ENCODE assay signal across 23 mouse cellular contexts in the genomic region with DNA sequence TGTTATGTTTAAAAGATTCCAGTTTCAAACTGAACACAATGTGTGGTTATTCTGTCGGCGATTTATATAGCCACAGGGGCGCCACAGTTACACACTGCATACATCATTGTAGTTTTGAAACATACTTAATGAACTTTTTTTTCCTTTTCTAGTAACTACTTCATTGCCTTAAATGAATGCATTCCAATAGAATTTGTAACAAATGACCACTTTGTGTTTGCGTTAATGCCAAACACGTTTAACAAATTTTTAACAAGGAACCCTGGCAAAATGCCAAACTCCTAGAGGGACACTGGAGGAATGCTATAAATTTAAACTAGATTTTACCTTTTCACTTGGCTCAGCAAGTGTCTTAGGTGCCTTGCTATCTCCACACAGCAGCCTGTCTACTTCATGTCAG. TPM values are rescaled to one million over a fixed set of nuclear protein-coding genes. Genes with fewer than 3 reads are reported as not detected.
A peak's percentile ranks its signal among the peaks of the same experiment; 100 is the strongest.
DNase-seq lines count a peak whose midpoint lies in the region; ATAC-seq and TF ChIP-seq lines count a peak whose summit lies in the region.
"Had no signal": no experiment of that assay in that cellular context is flagged by ENCODE, and none has a peak within 500 bp of the region (broad histone marks: within the 10 kb centered on the region; RNA-seq: fewer than 3 reads in every experiment).

No protein-coding gene starts in this region.

- H3K27me3 ChIP-seq in forebrain, embryonic 11.5 days (ENCODE audit: control insufficient read depth, insufficient read depth, low read length): no peaks in the 10 kb centered on the region
- H3K27me3 ChIP-seq in forebrain, embryonic 16.5 days (replicated peaks; ENCODE audit: control insufficient read depth, insufficient read depth, low read length): peaks cover 10% of the 10 kb centered on the region; the same call in 1 of the 2 replicates
- no peaks in the 10 kb centered on the region for H3K27me3 ChIP-seq in limb, embryonic 13.5 days
- H3K27me3 ChIP-seq in hindbrain, embryonic 11.5 days (ENCODE audit: control insufficient read depth, insufficient read depth, low read length): no peaks in the 10 kb centered on the region
- H3K27me3 ChIP-seq: liver, embryonic 13.5 days had no signal

- no peaks in the 10 kb centered on the region for H3K36me3 ChIP-seq in forebrain, embryonic 11.5 days (ENCODE audit: control insufficient read depth, insufficient read depth, low read length)
- no peaks in the 10 kb centered on the region for H3K36me3 ChIP-seq in forebrain, embryonic 16.5 days (ENCODE audit: control insufficient read depth, insufficient read depth)
- H3K36me3 ChIP-seq in limb, embryonic 13.5 days: no peaks in the 10 kb centered on the region
- H3K36me3 ChIP-seq in hindbrain, embryonic 11.5 days (ENCODE audit: control insufficient read depth, insufficient read depth, low read length): no peaks in the 10 kb centered on the region
- H3K36me3 ChIP-seq: liver, embryonic 13.5 days had no signal

- no peak overlapping the region for H3K4me3 ChIP-seq in forebrain, embryonic 11.5 days (ENCODE audit: low read depth, low read length)
- no peak overlapping the region for H3K4me3 ChIP-seq in forebrain, embryonic 16.5 days (replicated peaks; ENCODE audit: low read length)
- no peak overlapping the region for H3K4me3 ChIP-seq in embryonic fibroblast, embryonic 13.5 days (ENCODE audit: insufficient read depth, low read length)
- no peak overlapping the region for H3K4me3 ChIP-seq in limb, embryonic 13.5 days
- H3K4me3 ChIP-seq in hindbrain, embryonic 11.5 days (ENCODE audit: low read depth, low read length): no peak overlapping the region
- H3K4me3 ChIP-seq: erythroblast, embryonic 14.5 days; forebrain, embryonic 13.5 days; left cerebral cortex, adult 2 months; liver, embryonic 13.5 days had no signal

- WGBS in forebrain, embryonic 11.5 days: 60% methylated on average over 5 of the region's 5 CpGs
- WGBS in forebrain, embryonic 16.5 days: 9% methylated on average over 5 of the region's 5 CpGs
- 15% methylated on average over 5 of the region's 5 CpGs for WGBS in limb, embryonic 13.5 days
- WGBS in hindbrain, embryonic 11.5 days: 74% methylated on average over 5 of the region's 5 CpGs

- DNase-seq in forebrain, embryonic 11.5 days (ENCODE audit: low spot score): peak; percentile 26
- DNase-seq in kidney, postnatal 14 days: peak; percentile 61
- DNase-seq in kidney, adult 11 months: no peak
- DNase-seq in hindbrain, embryonic 11.5 days (ENCODE audit: low spot score): no peak
- no peak for DNase-seq in cerebellum, postnatal 4 days (ENCODE audit: low spot score in 2 of 2)
- DNase-seq: adrenal gland, postnatal 36 days; cerebellum, adult 11 months; cerebellum, adult 9-11 months; gastrocnemius, postnatal 14 days; heart, adult 11 months; liver, embryonic 13.5 days; lung, adult 2 months; thymus, postnatal 25 days had no signal

- H3K9ac ChIP-seq in forebrain, embryonic 11.5 days (ENCODE audit: low read length): no peak overlapping the region
- H3K9ac ChIP-seq in forebrain, embryonic 16.5 days (replicated peaks; ENCODE audit: low read depth, low read length): no peak overlapping the region
- H3K9ac ChIP-seq in limb, embryonic 13.5 days: no peak overlapping the region
- no peak overlapping the region for H3K9ac ChIP-seq in hindbrain, embryonic 11.5 days (ENCODE audit: low read depth, low read length)
- H3K9ac ChIP-seq: forebrain, embryonic 13.5 days; liver, embryonic 13.5 days had no signal

- no peaks in the 10 kb centered on the region; the same call in 1 of the 2 replicates for H3K4me1 ChIP-seq in forebrain, embryonic 11.5 days (replicated peaks; ENCODE audit: control insufficient read depth, insufficient read depth, low read length)
- 0 out of 2 replicates have a peak, but pooled peaks cover 3% of the 10 kb centered on the region for H3K4me1 ChIP-seq in forebrain, embryonic 16.5 days (replicated peaks; ENCODE audit: control insufficient read depth, insufficient read depth, low read length)
- H3K4me1 ChIP-seq in embryonic fibroblast, embryonic 13.5 days (ENCODE audit: control insufficient read depth, insufficient read depth, low read length): peaks cover 9% of the 10 kb centered on the region
- H3K4me1 ChIP-seq in limb, embryonic 13.5 days: peaks cover 72% of the 10 kb centered on the region
- H3K4me1 ChIP-seq in hindbrain, embryonic 11.5 days (replicated peaks; ENCODE audit: control insufficient read depth, insufficient read depth, low read length): no peaks in the 10 kb centered on the region
- H3K4me1 ChIP-seq: liver, embryonic 13.5 days had no signal

- no peak for TF ChIP-seq POLR2A in embryonic fibroblast, embryonic 13.5 days (IDR thresholded peaks at IDR 0.05; ENCODE audit: low read depth, low read length)

- TF ChIP-seq CTCF in embryonic fibroblast, embryonic 13.5 days (IDR thresholded peaks at IDR 0.05; ENCODE audit: borderline replicate concordance, insufficient read depth, low read length): no peak

- no peak overlapping the region for H3K4me2 ChIP-seq in forebrain, embryonic 11.5 days (ENCODE audit: low read depth, low read length, severe bottlenecking)
- H3K4me2 ChIP-seq in forebrain, embryonic 16.5 days (ENCODE audit: low read length): no peak overlapping the region
- peak overlapping the region; percentile 12; the same call in 1 of the 2 replicates for H3K4me2 ChIP-seq in limb, embryonic 13.5 days (replicated peaks)
- no peak overlapping the region for H3K4me2 ChIP-seq in hindbrain, embryonic 11.5 days (replicated peaks; ENCODE audit: low read depth, low read length)
- H3K4me2 ChIP-seq: forebrain, embryonic 13.5 days; heart, embryonic 11.5 days; liver, embryonic 13.5 days had no signal

- H3K27ac ChIP-seq in forebrain, embryonic 11.5 days (ENCODE audit: low read depth, low read length): no peak overlapping the region
- no peak overlapping the region for H3K27ac ChIP-seq in forebrain, embryonic 16.5 days (ENCODE audit: low read length)
- peak overlapping the region; percentile 30 for H3K27ac ChIP-seq in embryonic fibroblast, embryonic 13.5 days (ENCODE audit: insufficient read depth, low read length)
- H3K27ac ChIP-seq in limb, embryonic 13.5 days: peak overlapping the region; percentile 83
- no peak overlapping the region for H3K27ac ChIP-seq in hindbrain, embryonic 11.5 days (ENCODE audit: low read depth, low read length)
- H3K27ac ChIP-seq: forebrain, embryonic 13.5 days; hindbrain, postnatal 0 days; left cerebral cortex, adult 2 months; liver, embryonic 13.5 days had no signal

- H3K9me3 ChIP-seq in forebrain, embryonic 11.5 days (ENCODE audit: control insufficient read depth, low read length): no peaks in the 10 kb centered on the region
- H3K9me3 ChIP-seq in forebrain, embryonic 16.5 days (ENCODE audit: control insufficient read depth, low read length): no peaks in the 10 kb centered on the region
- H3K9me3 ChIP-seq in limb, embryonic 13.5 days: no peaks in the 10 kb centered on the region
- H3K9me3 ChIP-seq in hindbrain, embryonic 11.5 days (ENCODE audit: control insufficient read depth, low read length): no peaks in the 10 kb centered on the region
- H3K9me3 ChIP-seq: forebrain, embryonic 13.5 days; liver, embryonic 13.5 days had no signal

- ATAC-seq in forebrain, embryonic 11.5 days (replicated peaks; ENCODE audit: low FRiP score): no peak
- no peak for ATAC-seq in forebrain, embryonic 16.5 days
- ATAC-seq in limb, embryonic 13.5 days (ENCODE audit: low FRiP score, low read depth): 0 out of 2 replicates have a peak, but pooled peaks have one; percentile 44
- ATAC-seq in hindbrain, embryonic 11.5 days (ENCODE audit: low FRiP score): no peak
- ATAC-seq: CD4-positive, CD25-positive, alpha-beta regulatory T cell, adult 4 months; forebrain, embryonic 13.5 days; hindbrain, postnatal 0 days; intestine, embryonic 16.5 days had no signal

RNA-seq across cellular contexts. Expression of a gene that starts 36.6 kb away (rescaled TPM):
- 15.3 and 17.3 TPM in 2 replicates for polyA plus RNA-seq in forebrain, embryonic 11.5 days (2014; fragmentation: Nextera tagmentation; extraction: Ambion mirVana)
- 11.8 and 12.0 TPM in 2 replicates for polyA plus RNA-seq in forebrain, embryonic 16.5 days (2015; fragmentation: Nextera tagmentation; extraction: Ambion mirVana)
- polyA plus RNA-seq in embryonic fibroblast, embryonic 13.5 days (2011; ENCODE audit: insufficient read length, low read depth, missing spikeins): 90.9 and 112 TPM in 2 replicates
- polyA plus RNA-seq in limb, embryonic 13.5 days (2015; fragmentation: Nextera tagmentation; extraction: Ambion mirVana): 137 and 154 TPM in 2 replicates
- 49.1 and 49.6 TPM in 2 replicates for polyA plus RNA-seq in hindbrain, embryonic 11.5 days (2014; fragmentation: Nextera tagmentation; extraction: Ambion mirVana)
- polyA plus RNA-seq: CD4-positive, CD25-positive, alpha-beta regulatory T cell, adult 4 months; erythroblast, embryonic 14.5 days had no signal

Comparison
In these comparisons a context has a peak if more than half of its experiments do, and no peak if none do; other contexts are left out.
1. DNase-seq: peak in forebrain, embryonic 11.5 days (single experiment) and kidney, postnatal 14 days (single experiment); none in kidney, adult 11 months (single experiment), hindbrain, embryonic 11.5 days (single experiment) and cerebellum, postnatal 4 days (0 of 2).
2. H3K27ac ChIP-seq: peak in embryonic fibroblast, embryonic 13.5 days (single experiment) and limb, embryonic 13.5 days (single experiment); none in forebrain, embryonic 11.5 days (single experiment), forebrain, embryonic 16.5 days (single experiment) and hindbrain, embryonic 11.5 days (single experiment).